Mouse (Mus musculus): ENCODE measurements around the gene Rbm5. TPM values are rescaled to one million over a fixed set of nuclear protein-coding genes. Genes with fewer than 3 reads are reported as not detected.
A peak's percentile ranks its signal among the peaks of the same experiment; 100 is the strongest.

Rbm5 gene
- total RNA-seq (2021): 10 to 100 TPM; 46.4 to 49.6 TPM
- long read RNA-seq, experiment 1, transcript Rbm5-214 (25 exons, 3,205 nt): major isoform, 28 of 46 reads
- long read RNA-seq, experiment 1, partial matches to known transcripts: 6 of 46 reads
- long read RNA-seq, experiment 1, other reads (novel, unspliced or antisense): 6 of 46 reads
- long read RNA-seq, experiment 2, full-length matches to known transcripts: 25 of 33 reads
- long read RNA-seq, experiment 2, partial matches to known transcripts: 6 of 33 reads
- long read RNA-seq, experiment 2, other reads (novel, unspliced or antisense): 2 of 33 reads

- H3K27ac ChIP-seq: peak within 1 kb of the TSS; percentile 99
- intact Hi-C loops (cut with DNase I): no loop called here
- DNase-seq: peak; percentile 96
- peak within 1 kb of the TSS; percentile 94 for H3K4me3 ChIP-seq
- TF ChIP-seq CTCF (IDR thresholded peaks at IDR 0.05): no peak
Observed at GRCm38 (mm10) chr9:107770374-107771290, at the start of gene Rbm5. Rbm5 (minus strand) TSS chr9:107770996.

GRCm38 (mm10) chr9:107812132-107812531, 41.3 kb upstream of the Rbm5 start:
- Histone ChIP-seq H3K4me3 (no peak overlapping the region), H3K27ac (no peak overlapping the region)
- peak; percentile 27 for TF ChIP-seq CTCF (IDR thresholded peaks at IDR 0.05)
- intact Hi-C loops (cut with DNase I): no loop called here
- DNase-seq: no peak

- no peak for DNase-seq
- no peak overlapping the region for H3K4me3 ChIP-seq
- intact Hi-C loops (cut with DNase I): no loop called here
- no peak for TF ChIP-seq CTCF (IDR thresholded peaks at IDR 0.05)
- no peak overlapping the region for H3K27ac ChIP-seq
Observed at GRCm38 (mm10) chr9:107810985-107811384, 40.2 kb upstream of the Rbm5 start.

- no peak overlapping the region for H3K4me3 ChIP-seq
- H3K27ac ChIP-seq: no peak overlapping the region
- intact Hi-C loops (cut with DNase I): no loop called here
- no peak for TF ChIP-seq CTCF (IDR thresholded peaks at IDR 0.05)
- DNase-seq: no peak
Observed at GRCm38 (mm10) chr9:107791714-107792113, 20.9 kb upstream of the Rbm5 start.

GRCm38 (mm10) chr9:107782536-107783203, 11.9 kb upstream of the Rbm5 start:
- DNase-seq: no peak
- no peak for TF ChIP-seq CTCF (IDR thresholded peaks at IDR 0.05)
- intact Hi-C loops (cut with DNase I): no loop called here
- H3K27ac ChIP-seq: no peak overlapping the region
- no peak overlapping the region for H3K4me3 ChIP-seq

- DNase-seq: no peak
- intact Hi-C loops (cut with DNase I): no loop called here
- no peak overlapping the region for H3K4me3 ChIP-seq
- no peak for TF ChIP-seq CTCF (IDR thresholded peaks at IDR 0.05)
- H3K27ac ChIP-seq: no peak overlapping the region
Observed at GRCm38 (mm10) chr9:107776809-107777208, 6.0 kb upstream of the Rbm5 start.

- TF ChIP-seq CTCF (IDR thresholded peaks at IDR 0.05): no peak
- peak overlapping the region; percentile 73 for H3K27ac ChIP-seq
- peak; percentile 83 for DNase-seq
- intact Hi-C loops (cut with DNase I): no loop called here
- H3K4me3 ChIP-seq: peak overlapping the region; percentile 21; the same call in 1 of the 2 replicates
Observed at GRCm38 (mm10) chr9:107774411-107774810, 3.6 kb upstream of the Rbm5 start.

GRCm38 (mm10) chr9:107771782-107772181, 986 bp upstream of the Rbm5 start:
- no peak for DNase-seq
- Histone ChIP-seq H3K4me3 (no peak overlapping the region), H3K27ac (no peak overlapping the region)
- TF ChIP-seq CTCF (IDR thresholded peaks at IDR 0.05): no peak
- intact Hi-C loops (cut with DNase I): no loop called here

- intact Hi-C loops (cut with DNase I): no loop called here
- DNase-seq: no peak
- Histone ChIP-seq H3K27ac (peak overlapping the region; percentile 99), H3K4me3 (peak overlapping the region; percentile 94)
- TF ChIP-seq CTCF (IDR thresholded peaks at IDR 0.05): no peak
Observed at GRCm38 (mm10) chr9:107770037-107770373, 791 bp downstream of the Rbm5 start.

GRCm38 (mm10) chr9:107769445-107770000, 1.3 kb downstream of the Rbm5 start:
- peak overlapping the region; percentile 99 for H3K27ac ChIP-seq
- intact Hi-C loops (cut with DNase I): no loop called here

GRCm38 (mm10) chr9:107768851-107769250, 1.9 kb downstream of the Rbm5 start:
- peak overlapping the region; percentile 94 for H3K4me3 ChIP-seq
- intact Hi-C loops (cut with DNase I): no loop called here
- no peak for TF ChIP-seq CTCF (IDR thresholded peaks at IDR 0.05)
- DNase-seq: no peak
- peak overlapping the region; percentile 99 for H3K27ac ChIP-seq

More at GRCm38 (mm10) chr9:107769445-107770000, 1.3 kb downstream of the Rbm5 start:
- no peak for TF ChIP-seq CTCF (IDR thresholded peaks at IDR 0.05)
- H3K4me3 ChIP-seq: peak overlapping the region; percentile 94
- DNase-seq: no peak

GRCm38 (mm10) chr9:107759593-107759992, 11.2 kb downstream of the Rbm5 start:
- TF ChIP-seq CTCF (IDR thresholded peaks at IDR 0.05): no peak
- no peak for DNase-seq
- no peak overlapping the region for H3K27ac ChIP-seq
- intact Hi-C loops (cut with DNase I): no loop called here
- no peak overlapping the region for H3K4me3 ChIP-seq

Data from gastrocnemius, adult 2 months (tissue).